In the genomic region with DNA sequence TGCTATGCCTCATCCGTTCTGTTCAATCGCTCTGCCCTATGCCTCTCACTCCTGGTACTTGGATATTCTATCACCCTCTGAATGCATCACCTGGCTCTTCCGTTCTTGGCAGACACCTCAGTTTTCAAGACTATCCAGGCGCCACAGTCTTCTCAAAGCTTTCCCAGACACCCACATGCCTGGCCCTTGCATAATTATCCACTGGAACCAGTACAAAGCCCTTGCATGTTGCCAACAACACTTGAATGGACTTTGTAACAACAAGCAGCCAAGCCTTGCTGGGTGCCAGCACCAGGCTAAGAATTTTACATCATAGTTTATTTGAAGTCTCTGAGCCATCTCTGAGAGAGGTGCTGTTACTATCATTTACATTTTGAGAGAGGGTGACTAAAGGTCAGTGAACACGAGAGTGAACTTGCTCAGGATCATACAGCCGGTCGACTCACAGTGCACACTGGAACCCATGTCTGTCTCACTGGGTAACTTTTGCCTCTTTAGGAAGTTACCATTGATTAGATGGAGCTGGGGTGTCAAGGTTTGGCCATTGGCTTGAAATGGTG, we compare ENCODE assay signal across 9 mouse cellular contexts.
A peak's percentile ranks its signal among the peaks of the same experiment; 100 is the strongest.
DNase-seq lines count a peak whose midpoint lies in the region; ATAC-seq and TF ChIP-seq lines count a peak whose summit lies in the region.
"Had no signal": no experiment of that assay in that cellular context is flagged by ENCODE, and none has a peak within 500 bp of the region (broad histone marks: within the 10 kb centered on the region; RNA-seq: fewer than 3 reads in every experiment).

No protein-coding gene starts in this region.

- H3K4me2 ChIP-seq in kidney, embryonic 16.5 days (replicated peaks; ENCODE audit: low read depth, low read length), result no peak overlapping the region
- no peak overlapping the region for H3K4me2 ChIP-seq in forebrain, postnatal 0 days (ENCODE audit: low read depth)
- no peak overlapping the region for H3K4me2 ChIP-seq in neural tube, embryonic 15.5 days
- H3K4me2 ChIP-seq: embryonic facial prominence, embryonic 12.5 days had no signal

- 89% methylated on average over 7 of the region's 7 CpGs for WGBS in kidney, embryonic 16.5 days
- WGBS in forebrain, postnatal 0 days, result 58% methylated on average over 7 of the region's 7 CpGs
- 97% methylated on average over 7 of the region's 7 CpGs for WGBS in thymus, adult 2 months
- 87% methylated on average over 7 of the region's 7 CpGs for WGBS in neural tube, embryonic 15.5 days

- TF ChIP-seq CTCF in forebrain, postnatal 0 days (IDR thresholded peaks at IDR 0.05; ENCODE audit: low read depth), result no peak
- TF ChIP-seq CTCF in thymus, adult 2 months (IDR thresholded peaks at IDR 0.05; ENCODE audit: borderline replicate concordance, control insufficient read depth, extremely low read depth, insufficient read depth, low read length, poor library complexity), result no peak

- H3K4me3 ChIP-seq in kidney, embryonic 16.5 days (ENCODE audit: low read length), result no peak overlapping the region
- H3K4me3 ChIP-seq in forebrain, postnatal 0 days (ENCODE audit: low read depth, low read length), result no peak overlapping the region
- H3K4me3 ChIP-seq in thymus, adult 2 months (ENCODE audit: control insufficient read depth, insufficient read depth, low read length), result no peak overlapping the region
- no peak overlapping the region for H3K4me3 ChIP-seq in neural tube, embryonic 15.5 days (replicated peaks)
- H3K4me3 ChIP-seq: embryonic facial prominence, embryonic 12.5 days had no signal

- no peak for ATAC-seq in kidney, embryonic 16.5 days (ENCODE audit: low FRiP score, low TSS enrichment)
- peak; percentile 45; the same call in 1 of the 2 replicates for ATAC-seq in forebrain, postnatal 0 days
- no peak for ATAC-seq in neural tube, embryonic 15.5 days (ENCODE audit: low FRiP score)

- peak; percentile 55 for DNase-seq in kidney, adult 18-20 months
- DNase-seq in forebrain, postnatal 0 days, result peak; percentile 67
- peak; percentile 42 to 64 for DNase-seq in heart, postnatal 36 days
- peak; percentile 54 to 74 for DNase-seq in left cerebral cortex, postnatal 36 days (ENCODE audit: low spot score in 2 of 2)
- DNase-seq in thymus, adult 2 months, result no peak
- DNase-seq in urinary bladder, postnatal 25 days (ENCODE audit: low spot score), result no peak

- intact Hi-C loops in heart, postnatal 36 days (cut with DNase I), result no loop called here
- intact Hi-C loops in left cerebral cortex, postnatal 36 days (cut with DNase I), result no loop called here

- TF ChIP-seq POLR2A in thymus, adult 2 months (IDR thresholded peaks at IDR 0.05; ENCODE audit: control insufficient read depth, extremely low read depth, insufficient read depth, low read length, poor library complexity), result no peak

- H3K27me3 ChIP-seq in kidney, embryonic 16.5 days (ENCODE audit: insufficient read depth, low read length), result no peaks in the 10 kb centered on the region
- no peaks in the 10 kb centered on the region for H3K27me3 ChIP-seq in forebrain, postnatal 0 days (ENCODE audit: insufficient read depth, low read length)
- no peaks in the 10 kb centered on the region for H3K27me3 ChIP-seq in thymus, adult 2 months (ENCODE audit: control insufficient read depth, insufficient read depth, low read length)
- no peaks in the 10 kb centered on the region for H3K27me3 ChIP-seq in neural tube, embryonic 15.5 days (replicated peaks)
- H3K27me3 ChIP-seq: embryonic facial prominence, embryonic 12.5 days had no signal

- no peaks in the 10 kb centered on the region for H3K36me3 ChIP-seq in kidney, embryonic 16.5 days (ENCODE audit: insufficient read depth, low read length)
- no peaks in the 10 kb centered on the region for H3K36me3 ChIP-seq in forebrain, postnatal 0 days (ENCODE audit: insufficient read depth)
- no peaks in the 10 kb centered on the region for H3K36me3 ChIP-seq in thymus, adult 2 months (ENCODE audit: control insufficient read depth, insufficient read depth, low read length)
- no peaks in the 10 kb centered on the region for H3K36me3 ChIP-seq in neural tube, embryonic 15.5 days
- H3K36me3 ChIP-seq: embryonic facial prominence, embryonic 12.5 days had no signal

- H3K9ac ChIP-seq in kidney, embryonic 16.5 days (replicated peaks; ENCODE audit: low read length), result no peak overlapping the region
- no peak overlapping the region for H3K9ac ChIP-seq in forebrain, postnatal 0 days
- H3K9ac ChIP-seq in neural tube, embryonic 15.5 days (replicated peaks), result no peak overlapping the region
- H3K9ac ChIP-seq: embryonic facial prominence, embryonic 12.5 days had no signal

- no peaks in the 10 kb centered on the region for H3K4me1 ChIP-seq in kidney, embryonic 16.5 days (ENCODE audit: insufficient read depth, low read length)
- no peaks in the 10 kb centered on the region for H3K4me1 ChIP-seq in forebrain, postnatal 0 days (ENCODE audit: insufficient read depth)
- no peaks in the 10 kb centered on the region for H3K4me1 ChIP-seq in thymus, adult 2 months (replicated peaks; ENCODE audit: control insufficient read depth, insufficient read depth, low read length)
- 0 out of 2 replicates have a peak, but pooled peaks cover 3% of the 10 kb centered on the region for H3K4me1 ChIP-seq in neural tube, embryonic 15.5 days
- H3K4me1 ChIP-seq: embryonic facial prominence, embryonic 12.5 days had no signal

- H3K27ac ChIP-seq in kidney, embryonic 16.5 days (ENCODE audit: low read length), result no peak overlapping the region
- no peak overlapping the region for H3K27ac ChIP-seq in forebrain, postnatal 0 days (ENCODE audit: low read depth, low read length)
- H3K27ac ChIP-seq in thymus, adult 2 months (ENCODE audit: control insufficient read depth, insufficient read depth, low read length), result no peak overlapping the region
- no peak overlapping the region for H3K27ac ChIP-seq in neural tube, embryonic 15.5 days (replicated peaks)
- H3K27ac ChIP-seq: embryonic facial prominence, embryonic 12.5 days had no signal

- no peaks in the 10 kb centered on the region for H3K9me3 ChIP-seq in kidney, embryonic 16.5 days (ENCODE audit: low read length)
- no peaks in the 10 kb centered on the region for H3K9me3 ChIP-seq in forebrain, postnatal 0 days (ENCODE audit: low read length)
- no peaks in the 10 kb centered on the region for H3K9me3 ChIP-seq in neural tube, embryonic 15.5 days (replicated peaks)
- H3K9me3 ChIP-seq: embryonic facial prominence, embryonic 12.5 days had no signal

Comparison
In these comparisons a context has a peak if more than half of its experiments do, and no peak if none do; other contexts are left out.
1. DNase-seq: peak in kidney, adult 18-20 months (single experiment), forebrain, postnatal 0 days (single experiment), heart, postnatal 36 days (2 of 2) and left cerebral cortex, postnatal 36 days (2 of 2); none in thymus, adult 2 months (single experiment) and urinary bladder, postnatal 25 days (single experiment).